Mouse (Mus musculus): ENCODE data around the gene Iba57. TPM values are rescaled to one million over a fixed set of nuclear protein-coding genes. Genes with fewer than 3 reads are reported as not detected.
"Not testable (repeated sequence)": the region's sequence is repeated elsewhere in the genome, so short reads cannot be mapped to it uniquely, and the experiment has no call there.

Gene Iba57
- 1.8 and 2.6 TPM in 2 replicates for polyA plus RNA-seq (2014; fragmentation: Nextera tagmentation; extraction: Ambion mirVana)

DNA sequence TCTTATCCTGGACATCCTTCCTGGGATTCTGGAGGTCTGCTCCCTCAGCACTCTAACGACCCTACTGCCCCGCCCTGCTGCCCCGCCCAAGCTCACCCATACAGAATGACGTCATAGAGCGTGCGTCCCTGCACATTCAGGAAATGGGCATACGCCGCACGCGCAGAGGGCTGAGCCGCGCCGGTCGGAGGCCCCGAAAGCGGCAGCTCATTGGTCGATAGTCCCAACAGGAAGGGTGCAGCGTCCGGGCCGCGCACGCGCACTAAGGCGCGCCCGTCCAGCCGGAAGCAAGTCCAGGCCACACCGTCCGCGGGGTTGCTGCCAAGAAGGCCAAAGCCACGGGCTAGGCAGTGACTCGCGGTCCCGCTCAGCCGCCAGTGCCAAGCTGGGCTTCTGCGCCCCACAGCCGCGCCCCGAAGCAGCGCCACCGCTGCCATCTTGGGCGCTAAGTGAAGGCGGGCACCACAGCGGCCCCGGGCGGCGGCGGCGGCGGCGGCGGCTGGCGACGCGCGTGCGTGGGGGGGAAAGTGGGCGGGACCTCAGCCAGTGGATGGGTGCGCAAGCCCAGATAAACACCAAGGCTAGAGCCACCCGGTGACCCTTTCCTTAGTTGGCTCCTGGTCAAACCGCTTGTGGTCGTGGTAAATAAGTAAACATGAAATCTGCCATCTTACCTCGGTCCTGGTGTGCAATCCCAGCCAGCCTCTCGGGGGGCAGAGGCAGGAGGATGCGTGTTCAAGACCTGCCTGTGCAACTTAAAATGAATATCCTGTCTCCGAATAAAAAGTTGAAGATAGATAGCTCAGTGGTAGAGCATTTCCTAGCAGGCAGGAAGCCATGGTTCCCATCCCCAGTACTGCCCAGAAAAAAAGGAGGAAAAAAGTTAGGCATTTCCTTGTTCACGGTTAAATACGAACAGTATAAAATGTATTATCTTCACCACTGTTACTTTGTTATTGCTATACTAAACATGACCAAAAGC lies at the start of gene Iba57:
TSS of gene Iba57 (minus strand) at position 485 of the 982 bp plus-strand sequence.
- no peaks in the 10 kb centered on the region for H3K27me3 ChIP-seq (ENCODE audit: control insufficient read depth, insufficient read depth, low read length)
- 0 out of 2 replicates have a peak, but pooled peaks cover 5% of the 10 kb centered on the region for H3K4me1 ChIP-seq (ENCODE audit: control insufficient read depth, insufficient read depth, low read length)
- H3K4me2 ChIP-seq (replicated peaks; ENCODE audit: low read depth, low read length), result peak within 1 kb of the TSS; percentile 57
- peak within 1 kb of the TSS; percentile 98 for H3K27ac ChIP-seq (ENCODE audit: low read length)
- no peaks in the 10 kb centered on the region for H3K9me3 ChIP-seq (ENCODE audit: control insufficient read depth, low read depth, low read length)
- peak; percentile 98 for ATAC-seq (ENCODE audit: insufficient number of reproducible peaks, insufficient read depth, low FRiP score, low read depth)
- peak within 1 kb of the TSS; percentile 77 for H3K9ac ChIP-seq (replicated peaks; ENCODE audit: low read depth, low read length)
- H3K36me3 ChIP-seq (ENCODE audit: control insufficient read depth, insufficient read depth, low read length), result peaks cover under 1% of the 10 kb centered on the region; the same call in 1 of the 2 replicates
- WGBS, result 3% methylated on average over 63 of the region's 68 CpGs
- H3K4me3 ChIP-seq (ENCODE audit: low read depth, low read length), result peak within 1 kb of the TSS; percentile 62

DNA sequence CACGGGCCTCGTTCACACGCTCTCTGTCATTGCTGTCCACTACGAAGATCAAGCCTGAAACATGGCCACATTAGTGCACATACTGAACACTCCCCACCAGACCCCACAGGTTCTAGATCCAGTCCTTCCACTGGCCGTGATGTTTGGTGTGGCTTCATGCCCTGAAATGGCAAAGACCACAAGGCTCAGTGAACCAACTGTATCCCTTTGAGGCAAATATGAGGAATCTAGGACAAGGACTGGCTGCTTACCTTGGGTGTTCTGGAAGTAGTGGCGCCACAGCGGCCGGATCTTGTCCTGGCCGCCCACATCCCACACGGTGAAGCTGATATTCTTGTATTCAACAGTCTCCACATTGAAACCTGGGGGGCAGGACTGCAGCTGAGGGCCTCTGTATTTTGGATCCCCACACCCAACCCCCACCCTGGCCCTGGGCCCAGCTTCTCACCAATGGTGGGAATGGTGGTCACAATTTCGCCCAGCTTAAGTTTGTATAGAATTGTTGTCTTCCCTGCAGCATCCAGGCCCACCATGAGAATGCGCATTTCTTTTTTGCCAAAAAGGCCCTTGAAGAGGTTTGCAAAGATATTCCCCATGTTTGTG lies 49.5 kb upstream of the Iba57 start:
- no peak overlapping the region for H3K4me2 ChIP-seq (replicated peaks; ENCODE audit: low read depth, low read length)
- no peak for ATAC-seq (ENCODE audit: insufficient number of reproducible peaks, insufficient read depth, low FRiP score, low read depth)
- no peak overlapping the region for H3K9ac ChIP-seq (replicated peaks; ENCODE audit: low read depth, low read length)
- H3K36me3 ChIP-seq (ENCODE audit: control insufficient read depth, insufficient read depth, low read length), result peaks cover 35% of the 10 kb centered on the region
- H3K27me3 ChIP-seq (ENCODE audit: control insufficient read depth, insufficient read depth, low read length), result no peaks in the 10 kb centered on the region
- H3K4me1 ChIP-seq (ENCODE audit: control insufficient read depth, insufficient read depth, low read length), result peaks cover 10% of the 10 kb centered on the region; the same call in 1 of the 2 replicates
- H3K27ac ChIP-seq (ENCODE audit: low read length), result no peak overlapping the region
- no peak overlapping the region for H3K4me3 ChIP-seq (ENCODE audit: low read depth, low read length)
- H3K9me3 ChIP-seq (ENCODE audit: control insufficient read depth, low read depth, low read length), result no peaks in the 10 kb centered on the region
- WGBS, result 89% methylated on average over 12 of the region's 12 CpGs

DNA sequence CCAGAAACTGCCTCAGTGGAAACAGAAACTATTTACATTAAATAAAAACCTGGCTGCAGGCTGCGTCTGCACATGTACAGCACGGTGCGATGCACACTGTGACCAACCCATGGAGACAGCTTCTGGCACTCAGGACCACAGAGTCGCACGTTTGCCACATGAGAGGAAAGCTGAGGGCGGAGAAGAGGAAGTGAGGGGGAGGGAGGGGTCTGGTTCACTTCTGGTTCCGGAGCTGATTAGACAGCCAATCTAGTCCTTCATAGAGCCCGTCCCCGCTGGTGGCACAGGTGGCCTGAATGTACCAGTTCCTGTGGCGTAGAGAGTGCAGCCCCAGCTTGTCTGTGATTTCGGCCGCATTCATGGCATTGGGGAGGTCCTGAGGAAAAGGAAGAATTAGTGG lies 48.8 kb upstream of the Iba57 start:
- not testable (repeated sequence) for H3K4me3 ChIP-seq (ENCODE audit: low read depth, low read length); H3K4me2 ChIP-seq (replicated peaks; ENCODE audit: low read depth, low read length); H3K4me1 ChIP-seq (ENCODE audit: control insufficient read depth, insufficient read depth, low read length); H3K27me3 ChIP-seq (ENCODE audit: control insufficient read depth, insufficient read depth, low read length); H3K9ac ChIP-seq (replicated peaks; ENCODE audit: low read depth, low read length); ATAC-seq (ENCODE audit: insufficient number of reproducible peaks, insufficient read depth, low FRiP score, low read depth); H3K9me3 ChIP-seq (ENCODE audit: control insufficient read depth, low read depth, low read length); H3K27ac ChIP-seq (ENCODE audit: low read length)
- H3K36me3 ChIP-seq (ENCODE audit: control insufficient read depth, insufficient read depth, low read length), result peaks cover 31% of the 10 kb centered on the region
- 80% methylated on average over 12 of the region's 12 CpGs for WGBS

DNA sequence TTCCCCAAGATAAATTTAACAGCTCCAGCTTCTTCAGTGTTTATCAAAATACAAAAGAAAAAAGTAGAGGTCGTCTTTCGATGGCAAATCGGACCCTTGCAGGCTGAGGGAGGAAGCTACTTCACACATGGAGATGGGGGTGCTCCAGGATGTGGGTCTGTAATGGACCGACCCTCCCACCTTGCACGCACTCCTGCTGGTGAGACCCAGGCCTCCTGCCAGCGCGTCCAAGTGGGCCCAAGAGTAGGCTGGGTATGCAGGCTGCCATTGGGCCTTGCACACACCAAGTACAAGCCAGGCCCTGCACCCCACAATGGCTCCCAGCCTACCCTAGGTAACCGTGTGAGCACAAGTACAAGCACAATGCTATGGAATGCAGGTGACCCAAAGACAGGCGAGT lies 48.0 kb upstream of the Iba57 start:
- H3K27me3 ChIP-seq (ENCODE audit: control insufficient read depth, insufficient read depth, low read length); H3K4me2 ChIP-seq (replicated peaks; ENCODE audit: low read depth, low read length); H3K4me3 ChIP-seq (ENCODE audit: low read depth, low read length); H3K9ac ChIP-seq (replicated peaks; ENCODE audit: low read depth, low read length); H3K9me3 ChIP-seq (ENCODE audit: control insufficient read depth, low read depth, low read length); ATAC-seq (ENCODE audit: insufficient number of reproducible peaks, insufficient read depth, low FRiP score, low read depth); H3K4me1 ChIP-seq (ENCODE audit: control insufficient read depth, insufficient read depth, low read length); H3K27ac ChIP-seq (ENCODE audit: low read length): not testable (repeated sequence)
- WGBS, result 84% methylated on average over 9 of the region's 9 CpGs
- H3K36me3 ChIP-seq (ENCODE audit: control insufficient read depth, insufficient read depth, low read length), result peaks cover 31% of the 10 kb centered on the region

DNA sequence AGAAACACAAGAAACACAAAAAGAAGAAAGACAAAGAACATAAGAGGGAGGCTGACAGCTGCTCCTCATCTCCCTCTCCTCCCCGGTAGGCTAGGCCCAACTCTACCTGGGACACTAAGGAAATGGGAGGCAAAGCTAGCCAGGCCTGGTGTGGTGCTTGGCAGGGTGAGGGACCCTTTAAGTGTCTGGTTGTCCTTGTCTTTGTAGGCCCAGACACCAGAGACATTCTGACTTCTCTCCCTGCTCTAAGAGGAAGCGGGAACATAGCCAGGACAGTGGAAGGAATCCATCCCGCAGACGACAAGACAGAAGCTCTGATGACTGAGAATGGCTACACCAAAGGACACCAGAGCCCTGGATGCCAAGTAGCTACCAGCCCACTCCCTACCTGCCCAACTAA lies 46.5 kb upstream of the Iba57 start:
- WGBS, result 83% methylated on average over 4 of the region's 4 CpGs
- Histone ChIP-seq H3K4me3 (ENCODE audit: low read depth, low read length) (no peak overlapping the region), H3K36me3 (ENCODE audit: control insufficient read depth, insufficient read depth, low read length) (peaks cover 37% of the 10 kb centered on the region), H3K27me3 (ENCODE audit: control insufficient read depth, insufficient read depth, low read length) (no peaks in the 10 kb centered on the region), H3K9ac (replicated peaks; ENCODE audit: low read depth, low read length) (no peak overlapping the region), H3K4me1 (ENCODE audit: control insufficient read depth, insufficient read depth, low read length) (peaks cover 5% of the 10 kb centered on the region; the same call in 1 of the 2 replicates), H3K4me2 (replicated peaks; ENCODE audit: low read depth, low read length) (no peak overlapping the region), H3K9me3 (ENCODE audit: control insufficient read depth, low read depth, low read length) (no peaks in the 10 kb centered on the region), H3K27ac (ENCODE audit: low read length) (no peak overlapping the region)
- ATAC-seq (ENCODE audit: insufficient number of reproducible peaks, insufficient read depth, low FRiP score, low read depth), result no peak

DNA sequence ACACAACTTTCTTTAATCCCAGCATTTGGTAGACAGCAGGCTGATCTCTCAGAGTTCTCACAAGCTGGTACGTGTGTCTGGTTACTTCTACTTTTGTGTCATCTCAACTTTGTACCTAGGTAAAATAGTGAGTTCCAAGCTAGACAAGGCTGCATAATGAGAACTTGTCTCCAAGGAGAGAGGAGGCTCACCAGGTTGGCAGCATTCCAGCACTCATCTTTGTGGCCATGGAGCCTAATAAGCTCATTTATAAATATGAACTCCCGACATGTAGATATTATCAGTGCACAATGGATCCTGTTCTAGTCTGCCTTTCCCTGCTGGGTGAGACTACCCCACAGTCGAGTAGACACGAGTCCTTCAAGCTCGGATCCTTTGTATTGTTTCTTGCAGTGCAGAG lies 46.0 kb upstream of the Iba57 start:
- Histone ChIP-seq H3K9ac (replicated peaks; ENCODE audit: low read depth, low read length) (no peak overlapping the region), H3K9me3 (ENCODE audit: control insufficient read depth, low read depth, low read length) (no peaks in the 10 kb centered on the region), H3K27me3 (ENCODE audit: control insufficient read depth, insufficient read depth, low read length) (no peaks in the 10 kb centered on the region), H3K36me3 (ENCODE audit: control insufficient read depth, insufficient read depth, low read length) (peaks cover 37% of the 10 kb centered on the region), H3K4me2 (replicated peaks; ENCODE audit: low read depth, low read length) (peak overlapping the region; percentile 66; the same call in 1 of the 2 replicates), H3K4me1 (ENCODE audit: control insufficient read depth, insufficient read depth, low read length) (peaks cover 5% of the 10 kb centered on the region; the same call in 1 of the 2 replicates), H3K4me3 (ENCODE audit: low read depth, low read length) (peak overlapping the region; percentile 90; the same call in 1 of the 2 replicates), H3K27ac (ENCODE audit: low read length) (no peak overlapping the region)
- ATAC-seq (ENCODE audit: insufficient number of reproducible peaks, insufficient read depth, low FRiP score, low read depth), result no peak
- 62% methylated on average over 5 of the region's 5 CpGs for WGBS

DNA sequence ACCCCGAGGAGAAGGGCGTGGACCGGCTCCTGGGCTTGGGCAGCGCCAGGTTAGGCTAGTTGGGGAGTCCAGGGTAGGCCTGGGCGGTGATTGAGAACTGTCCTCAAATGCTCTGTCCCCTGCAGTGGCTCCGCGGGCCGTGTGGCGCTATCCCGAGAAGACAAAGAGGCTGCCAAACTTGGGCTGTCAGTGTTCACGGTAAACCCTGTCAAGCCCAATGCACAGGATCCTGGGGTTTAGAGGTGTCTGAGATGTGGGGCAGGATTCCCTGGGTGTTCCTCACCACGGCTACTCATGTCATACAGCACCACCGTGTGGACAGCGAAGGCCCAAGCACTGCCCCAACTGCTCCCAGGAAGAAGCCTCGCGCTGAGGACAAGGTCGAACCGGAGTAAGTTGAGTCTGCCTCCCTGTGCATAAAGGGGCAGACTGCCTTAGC lies 45.5 kb upstream of the Iba57 start:
- Histone ChIP-seq H3K4me3 (ENCODE audit: low read depth, low read length) (peak overlapping the region; percentile 90), H3K27ac (ENCODE audit: low read length) (peak overlapping the region; percentile 91; the same call in 1 of the 2 replicates), H3K9ac (replicated peaks; ENCODE audit: low read depth, low read length) (0 out of 2 replicates have a peak overlapping the region, but pooled peaks have one; percentile 90), H3K36me3 (ENCODE audit: control insufficient read depth, insufficient read depth, low read length) (peaks cover 40% of the 10 kb centered on the region), H3K27me3 (ENCODE audit: control insufficient read depth, insufficient read depth, low read length) (no peaks in the 10 kb centered on the region), H3K9me3 (ENCODE audit: control insufficient read depth, low read depth, low read length) (no peaks in the 10 kb centered on the region), H3K4me2 (replicated peaks; ENCODE audit: low read depth, low read length) (peak overlapping the region; percentile 66), H3K4me1 (ENCODE audit: control insufficient read depth, insufficient read depth, low read length) (peaks cover 5% of the 10 kb centered on the region; the same call in 1 of the 2 replicates)
- peak; percentile 42 for ATAC-seq (ENCODE audit: insufficient number of reproducible peaks, insufficient read depth, low FRiP score, low read depth)
- 7% methylated on average over 18 of the region's 18 CpGs for WGBS

DNA sequence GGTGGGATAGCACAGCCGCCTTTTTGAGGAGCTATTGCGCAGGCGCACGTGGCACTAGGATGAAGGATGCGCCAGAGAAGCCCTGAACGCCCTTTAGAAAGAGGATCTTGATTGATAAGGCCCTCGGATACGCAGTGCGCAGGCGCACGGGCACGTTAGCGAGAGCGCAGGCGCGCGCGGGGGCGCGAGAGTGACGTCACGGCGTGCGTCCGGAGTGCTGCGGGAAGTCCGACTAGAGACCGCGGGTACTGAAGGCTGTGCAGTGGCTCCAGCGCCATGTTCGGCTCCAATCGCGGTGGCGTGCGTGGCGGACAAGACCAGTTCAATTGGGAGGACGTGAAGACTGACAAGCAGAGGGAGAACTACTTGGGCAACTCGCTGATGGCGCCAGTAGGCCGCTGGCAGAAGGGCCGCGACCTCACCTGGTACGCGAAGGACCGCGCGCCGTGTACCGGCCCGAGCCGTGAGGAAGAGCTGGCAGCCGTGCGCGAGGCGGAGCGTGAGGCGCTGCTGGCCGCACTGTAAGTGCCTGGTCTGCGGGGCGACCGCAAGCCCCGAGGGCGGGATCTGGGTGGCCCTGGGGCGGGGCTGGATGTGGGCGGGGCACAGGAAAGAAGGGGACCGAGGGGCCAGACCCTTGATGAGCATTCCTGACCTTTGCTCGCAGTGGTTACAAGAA lies 44.8 kb upstream of the Iba57 start, which contains the start of gene 2310033P09Rik:
TSS of gene 2310033P09Rik (plus strand) at position 169 of the 679 bp plus-strand sequence.
- Histone ChIP-seq H3K36me3 (ENCODE audit: control insufficient read depth, insufficient read depth, low read length) (peaks cover 40% of the 10 kb centered on the region), H3K27ac (ENCODE audit: low read length) (peak within 1 kb of the TSS; percentile 91), H3K4me1 (ENCODE audit: control insufficient read depth, insufficient read depth, low read length) (peaks cover 5% of the 10 kb centered on the region; the same call in 1 of the 2 replicates), H3K4me3 (ENCODE audit: low read depth, low read length) (peak within 1 kb of the TSS; percentile 90), H3K9ac (replicated peaks; ENCODE audit: low read depth, low read length) (peak within 1 kb of the TSS; percentile 90), H3K9me3 (ENCODE audit: control insufficient read depth, low read depth, low read length) (no peaks in the 10 kb centered on the region), H3K4me2 (replicated peaks; ENCODE audit: low read depth, low read length) (peak within 1 kb of the TSS; percentile 66), H3K27me3 (ENCODE audit: control insufficient read depth, insufficient read depth, low read length) (no peaks in the 10 kb centered on the region)
- ATAC-seq (ENCODE audit: insufficient number of reproducible peaks, insufficient read depth, low FRiP score, low read depth), result peak; percentile 86
- WGBS, result under 1% methylated on average over 67 of the region's 67 CpGs
